Mouse (Mus musculus): Measurements from ENCODE around the gene Tmem131. TPM values are rescaled to one million over a fixed set of nuclear protein-coding genes. Genes with fewer than 3 reads are reported as not detected.
"Not testable (repeated sequence)": the region's sequence is repeated elsewhere in the genome, so short reads cannot be mapped to it uniquely, and the experiment has no call there.

Tmem131 gene
- total RNA-seq, 2 experiments from 2014 or later = 44.1 to 44.8 TPM

DNA sequence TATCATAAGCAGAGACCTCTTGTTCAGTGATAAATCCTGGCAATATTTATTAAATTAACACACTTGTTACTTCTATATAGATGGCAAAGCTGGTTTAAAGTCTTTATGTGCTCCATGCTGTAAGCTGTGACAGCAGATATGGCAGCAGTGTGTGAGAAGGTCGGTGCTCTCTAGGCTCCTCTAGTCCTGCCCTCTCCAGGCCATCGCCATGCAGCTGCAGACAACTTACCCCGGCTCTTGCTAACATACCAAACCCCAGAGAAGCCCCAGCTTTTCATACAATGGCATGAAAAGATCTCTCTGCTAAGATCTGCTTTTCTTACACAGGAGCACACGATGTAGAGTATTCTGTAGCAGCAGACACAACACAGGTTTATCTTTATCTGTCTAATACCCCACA is 92.1 kb downstream of the Tmem131 start:
- DNase-seq = no peak
- intact Hi-C loops (cut with DNase I) = no loop called here

DNA sequence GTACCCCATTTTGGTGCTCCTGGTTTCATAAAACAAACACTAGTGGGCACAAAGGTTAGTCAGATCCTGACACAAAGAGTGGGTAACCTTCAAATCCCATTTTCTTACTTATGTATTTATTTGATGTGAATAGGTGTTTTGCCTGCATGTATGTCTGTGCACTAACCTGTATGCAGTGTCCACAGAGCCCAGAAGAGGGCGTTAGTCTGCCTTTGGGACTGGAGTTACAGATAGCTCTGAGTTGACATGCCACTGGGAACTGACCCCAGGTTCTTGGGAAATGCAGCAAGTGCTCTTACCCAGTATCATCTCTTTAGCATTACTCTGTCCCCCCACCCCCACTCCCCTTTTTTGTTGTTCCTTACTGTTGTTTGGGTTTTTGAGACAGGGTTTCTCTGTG is 95.4 kb downstream of the Tmem131 start:
- intact Hi-C loops (cut with DNase I) = no loop called here
- no peak for DNase-seq

DNA sequence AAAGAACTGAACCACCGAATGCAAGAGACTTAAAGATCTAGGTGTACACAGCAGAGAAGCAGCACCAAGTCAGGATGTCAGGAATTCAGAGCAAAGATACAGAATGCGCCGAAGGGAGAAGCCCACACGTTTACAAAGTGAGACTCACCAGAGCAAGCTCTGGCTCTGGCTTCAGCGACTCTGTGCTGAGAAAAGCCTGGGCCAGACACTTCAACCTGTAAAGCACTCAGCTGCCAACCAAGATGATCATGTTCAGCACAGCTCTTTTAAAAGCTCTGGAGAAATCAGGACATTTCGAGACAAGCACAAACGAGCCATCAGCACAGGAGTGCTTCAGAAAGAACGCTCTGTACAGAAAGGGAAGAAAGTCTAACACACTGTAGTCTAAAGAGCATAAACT is 96.2 kb downstream of the Tmem131 start:
- no peak for DNase-seq
- intact Hi-C loops (cut with DNase I) = no loop called here

DNA sequence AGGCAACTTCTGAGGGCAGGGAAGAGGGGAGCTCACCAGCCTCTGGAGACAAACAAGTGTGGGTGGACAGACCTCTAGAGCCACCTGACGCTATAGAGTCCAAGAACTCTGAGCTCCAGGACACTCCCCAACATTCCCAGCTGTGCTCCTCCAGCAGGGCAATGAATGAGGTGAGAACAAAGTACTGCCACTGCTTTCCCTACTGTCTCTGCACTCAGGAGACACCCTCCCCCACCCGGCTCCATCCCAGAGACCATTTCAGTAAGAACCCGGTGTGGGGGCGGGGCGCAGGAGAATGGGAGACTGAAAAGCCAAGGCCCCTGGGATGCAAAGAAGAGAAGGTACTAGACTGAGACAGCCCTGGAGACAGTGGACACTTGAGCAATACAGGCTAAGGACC is 98.4 kb downstream of the Tmem131 start:
- intact Hi-C loops (cut with DNase I) = loop anchor here (2.0 kb wide), 1 partner anchor 14 kb away; no protein-coding TSS in a partner anchor
- DNase-seq = no peak

DNA sequence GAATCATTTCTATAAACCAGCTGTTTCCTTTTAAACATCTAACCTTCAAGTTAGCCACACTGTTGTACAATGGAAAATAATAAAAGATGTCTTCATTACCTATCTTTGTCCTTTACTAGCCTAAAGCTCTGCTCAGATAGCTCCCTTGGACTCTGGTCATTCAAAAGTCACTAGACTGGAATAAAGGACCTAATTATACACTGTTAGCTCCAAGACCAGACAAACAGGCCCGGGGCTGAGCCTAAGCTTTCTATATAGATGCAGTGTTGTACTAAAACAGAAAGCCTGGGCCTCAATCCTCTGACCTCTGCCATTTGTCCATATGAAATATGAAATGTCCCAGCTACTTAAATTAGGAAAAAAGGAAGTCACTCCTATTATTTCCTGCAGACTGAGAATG is 101.7 kb downstream of the Tmem131 start:
- intact Hi-C loops (cut with DNase I) = loop anchor here (5.0 kb wide), 1 partner anchor 80 kb away; no protein-coding TSS in a partner anchor
- no peak for DNase-seq

DNA sequence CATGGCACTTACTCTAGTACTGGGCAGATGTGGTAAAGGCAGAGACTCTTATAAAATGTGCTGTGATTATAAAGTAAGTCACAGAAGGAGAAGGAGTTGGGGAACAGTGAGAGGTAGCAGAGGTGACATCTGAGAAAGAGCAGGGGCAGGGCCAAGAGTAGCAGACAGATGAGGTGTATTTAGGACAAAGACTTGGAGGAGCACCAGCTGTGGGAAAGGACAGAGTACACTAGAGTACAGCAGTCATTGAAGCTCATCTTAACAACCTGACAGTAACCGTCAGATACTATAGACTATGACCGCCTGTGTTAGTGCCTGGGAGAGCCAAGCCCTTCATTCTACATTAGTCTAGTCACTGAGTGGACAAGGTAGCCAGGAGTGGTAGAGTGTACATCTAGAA is 102.5 kb downstream of the Tmem131 start:
- intact Hi-C loops (cut with DNase I) = loop anchor here (5.0 kb wide), 1 partner anchor 81 kb away; no protein-coding TSS in a partner anchor
- no peak for DNase-seq

DNA sequence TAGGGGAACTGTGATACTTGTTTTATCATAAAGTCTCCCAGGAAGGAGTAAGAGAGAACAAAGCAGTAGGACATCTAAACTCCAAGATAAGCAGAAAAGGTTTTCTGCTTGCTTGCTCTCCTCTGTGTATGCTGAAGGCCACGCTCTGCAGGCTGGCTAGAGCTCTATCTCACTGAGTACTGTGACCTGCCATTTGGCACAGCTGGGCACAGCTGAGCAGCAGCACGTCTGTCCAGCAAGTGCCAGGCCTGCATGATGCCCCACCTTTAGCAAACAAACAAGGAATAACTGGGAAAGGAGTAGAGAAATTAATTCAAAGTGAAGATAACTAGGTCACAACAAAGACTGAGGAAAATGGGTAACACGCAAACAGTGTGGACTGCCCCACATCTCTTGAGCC is 103.6 kb downstream of the Tmem131 start:
- intact Hi-C loops (cut with DNase I) = loop anchor here (5.0 kb wide), 1 partner anchor 82 kb away; no protein-coding TSS in a partner anchor
- DNase-seq = peak; percentile 50 to 58

DNA sequence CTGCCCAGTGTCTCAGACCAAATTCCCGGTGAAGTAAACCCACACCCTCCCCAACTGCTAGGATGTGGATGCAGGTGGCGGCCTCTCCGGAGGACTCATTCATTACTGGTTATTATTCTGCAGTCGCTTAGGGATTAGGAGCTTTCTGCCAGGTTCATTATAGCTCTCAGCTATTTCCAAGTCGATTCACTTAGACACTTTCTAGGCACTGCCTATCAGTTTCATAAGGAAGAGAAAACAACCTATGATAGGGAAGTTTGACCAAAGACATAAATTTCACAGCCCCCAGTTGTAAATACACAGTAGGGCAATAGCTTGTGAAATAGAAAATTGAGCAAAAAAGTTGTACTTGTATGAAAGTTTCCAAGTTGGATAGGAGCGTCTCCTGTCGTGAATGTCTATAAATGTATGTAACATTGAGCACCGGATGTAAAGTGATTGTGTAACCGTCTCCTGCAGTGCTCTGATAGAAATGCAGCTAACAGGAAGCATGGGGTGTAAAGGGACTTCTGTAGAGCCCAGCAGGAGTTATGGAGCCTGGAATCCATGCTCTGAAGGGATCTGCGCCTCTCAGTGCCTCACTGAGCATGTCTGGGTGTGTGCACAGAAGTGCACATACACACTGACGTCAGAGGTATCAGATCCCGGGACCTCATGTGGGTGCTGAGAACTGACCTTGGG is 107.1 kb downstream of the Tmem131 start:
- no peak for DNase-seq
- intact Hi-C loops (cut with DNase I) = no loop called here

DNA sequence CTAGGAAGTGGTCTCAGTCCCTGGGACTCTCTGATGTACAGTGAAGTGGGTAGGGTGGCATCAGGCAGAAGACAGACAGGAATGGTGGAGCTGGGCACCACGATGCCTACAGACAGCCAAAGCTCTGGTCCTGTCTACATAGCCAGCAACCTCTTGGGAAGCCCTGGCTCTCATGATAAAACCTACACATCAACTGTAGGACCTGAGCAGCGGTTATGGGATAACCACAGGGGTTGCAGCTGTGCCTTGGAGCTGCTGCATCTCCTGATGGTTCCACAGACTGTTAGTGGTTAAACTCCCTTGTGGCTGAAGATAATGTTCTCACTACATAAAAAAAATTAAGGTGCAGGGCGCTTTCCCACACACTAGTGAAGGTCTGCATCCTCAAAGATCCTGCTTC is 107.9 kb downstream of the Tmem131 start:
- intact Hi-C loops (cut with DNase I) = no loop called here
- DNase-seq = no peak

DNA sequence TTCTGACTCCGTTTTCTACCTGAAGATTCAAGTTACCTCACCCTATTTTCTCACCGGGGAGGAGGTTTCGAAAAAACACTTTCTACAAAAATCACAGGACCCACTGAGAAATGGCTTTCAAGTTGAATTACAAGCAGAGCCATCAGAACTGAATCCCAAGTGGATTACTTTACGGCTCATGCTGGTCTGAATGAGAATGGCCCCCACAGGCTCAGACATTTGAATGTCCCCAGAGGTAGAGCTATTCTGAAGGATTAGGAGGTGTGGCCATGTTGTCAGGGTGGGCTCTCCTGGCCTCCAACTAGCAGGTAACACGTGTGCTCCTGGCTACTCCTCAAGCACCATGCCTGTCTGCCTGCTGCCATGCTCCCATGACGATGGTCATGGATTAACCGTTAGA is 109.4 kb downstream of the Tmem131 start:
- DNase-seq = no peak
- intact Hi-C loops (cut with DNase I) = no loop called here

DNA sequence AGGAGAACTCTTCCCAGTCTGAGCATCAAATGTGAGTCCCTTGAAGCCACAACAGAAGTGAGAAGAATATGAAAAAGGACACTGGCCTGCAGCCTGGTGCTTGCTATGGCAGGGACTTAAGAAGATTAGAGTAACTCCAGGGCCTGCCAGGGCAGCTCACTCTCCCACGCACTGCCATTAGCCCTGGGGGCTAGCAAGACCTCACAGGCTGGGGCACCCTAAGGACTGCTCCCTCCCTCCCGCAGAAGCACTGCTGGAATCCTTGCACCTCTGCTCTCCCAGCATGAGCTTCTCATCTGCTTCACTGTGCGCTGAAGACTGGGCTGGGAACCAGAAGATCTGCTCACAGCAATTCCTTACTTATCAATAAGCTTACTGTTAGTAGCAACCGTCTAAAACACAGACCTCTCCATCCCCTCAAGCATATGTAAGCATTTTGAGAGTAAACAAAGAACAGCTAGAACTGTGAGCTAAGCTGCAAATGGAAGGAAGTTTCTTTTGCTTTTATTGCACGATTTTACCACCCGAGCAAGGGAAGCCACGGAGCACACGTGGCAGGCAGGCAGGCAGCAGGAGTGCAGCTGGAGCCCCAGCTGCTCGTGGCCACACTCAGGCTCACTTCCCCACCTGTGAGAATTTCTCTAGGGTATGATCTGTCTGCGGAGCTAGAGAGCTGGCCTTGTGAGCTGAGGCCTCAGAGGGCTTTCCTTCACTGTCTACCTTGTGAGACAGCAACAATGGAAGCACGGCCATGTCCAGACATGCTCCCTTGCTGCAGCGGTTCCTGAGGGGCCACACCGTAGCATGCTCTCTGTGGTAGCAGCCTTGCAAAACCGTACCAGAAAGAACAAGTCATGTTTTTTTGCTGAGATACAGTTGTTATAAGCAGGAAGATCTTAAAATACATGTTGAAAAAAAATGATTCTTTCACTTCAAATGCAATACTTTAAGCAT is 112.3 kb downstream of the Tmem131 start:
- DNase-seq = no peak
- intact Hi-C loops (cut with DNase I) = no loop called here

DNA sequence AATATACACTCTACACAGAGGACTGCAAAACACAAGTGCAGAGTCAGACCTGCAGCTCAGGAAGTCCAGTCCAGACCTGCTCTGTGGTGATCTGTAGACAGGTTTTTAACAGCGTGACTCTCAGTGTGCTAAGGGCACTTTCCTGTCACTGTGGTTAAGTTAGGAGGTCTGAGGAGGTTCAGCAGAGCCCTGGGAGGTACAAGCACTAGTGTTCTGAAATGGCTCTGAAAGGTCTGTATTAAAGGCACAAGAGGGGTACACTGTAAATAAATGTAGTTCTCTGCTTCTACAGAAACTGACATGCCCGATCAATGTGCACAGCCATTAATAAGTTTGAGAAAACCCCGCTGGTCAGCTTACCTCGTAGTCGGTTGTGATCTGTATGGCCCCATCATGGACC is 119.1 kb downstream of the Tmem131 start:
- no peak for DNase-seq
- intact Hi-C loops (cut with DNase I) = loop anchor here (5.0 kb wide), 1 partner anchor 208 kb away; no protein-coding TSS in a partner anchor

DNA sequence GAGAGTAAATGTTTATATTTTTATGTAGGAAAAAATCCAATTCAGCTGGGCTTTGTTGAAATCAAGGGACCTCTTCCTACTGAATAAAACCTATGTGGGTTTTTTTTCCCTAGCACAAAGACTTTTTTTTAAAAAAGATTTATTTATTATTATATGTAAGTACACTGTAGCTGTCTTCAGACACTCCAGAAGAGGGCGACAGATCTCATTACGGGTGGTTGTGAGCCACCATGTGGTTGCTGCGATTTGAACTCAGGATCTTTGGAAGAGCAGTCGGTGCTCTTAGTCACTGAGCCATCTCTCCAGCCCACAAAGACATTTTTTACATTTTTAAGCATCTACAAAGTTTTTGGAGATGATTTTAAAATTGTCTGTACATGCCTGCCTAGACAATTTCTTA is 121.5 kb downstream of the Tmem131 start:
- not testable (repeated sequence) for DNase-seq
- intact Hi-C loops (cut with DNase I) = loop anchor here (2.0 to 5.0 kb wide), 2 partner anchors 117 to 210 kb away; no protein-coding TSS in a partner anchor

DNA sequence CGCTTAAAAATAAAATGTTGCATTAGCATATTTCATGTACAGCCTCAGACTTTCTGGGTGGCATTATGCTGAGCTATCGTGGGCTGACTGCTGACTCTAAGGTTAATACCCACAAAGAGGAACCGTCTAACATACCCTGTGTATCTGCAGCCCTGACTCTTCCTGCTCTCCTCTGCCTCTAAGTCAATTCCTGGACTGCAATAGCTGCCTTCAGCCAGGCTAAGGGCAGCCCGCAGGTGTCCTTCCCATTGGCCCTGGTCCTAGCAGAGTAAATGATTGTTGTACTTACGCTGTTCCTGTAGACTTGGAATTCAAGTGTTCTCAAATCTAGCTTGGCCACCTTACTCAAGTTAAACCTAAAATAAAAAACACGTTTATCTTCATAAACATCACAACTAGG is 128.3 kb downstream of the Tmem131 start:
- DNase-seq = no peak
- intact Hi-C loops (cut with DNase I) = no loop called here

DNA sequence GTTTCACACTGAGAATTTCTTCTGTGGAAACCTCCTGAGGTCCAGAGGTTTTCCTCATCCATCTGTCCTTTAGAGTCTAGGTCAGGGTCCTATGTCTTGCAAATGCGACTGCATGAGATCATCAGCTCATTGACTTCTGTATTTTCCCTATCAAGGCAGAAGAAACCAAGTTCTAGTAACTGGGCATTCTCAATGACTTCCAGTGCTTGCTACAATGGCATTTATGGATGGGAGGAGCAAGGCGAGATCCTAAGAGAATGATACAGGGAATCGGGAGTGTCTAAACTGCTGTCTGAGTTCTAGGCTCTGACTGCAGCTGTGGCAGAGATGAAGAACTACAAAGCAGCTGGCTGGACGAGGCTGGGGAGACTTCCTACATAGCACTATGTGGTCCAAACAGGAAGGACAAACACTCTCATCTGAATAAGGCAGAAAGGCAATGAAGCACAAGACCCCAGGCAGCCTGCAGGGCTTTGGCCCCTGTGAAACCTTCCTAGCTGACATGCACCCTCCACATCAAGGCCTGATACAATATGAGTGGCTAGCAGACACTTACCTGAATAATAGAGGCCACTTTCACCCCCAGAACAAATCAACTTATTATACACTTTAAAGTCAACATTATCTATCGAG is 129.1 kb downstream of the Tmem131 start:
- intact Hi-C loops (cut with DNase I) = no loop called here
- no peak for DNase-seq

DNA sequence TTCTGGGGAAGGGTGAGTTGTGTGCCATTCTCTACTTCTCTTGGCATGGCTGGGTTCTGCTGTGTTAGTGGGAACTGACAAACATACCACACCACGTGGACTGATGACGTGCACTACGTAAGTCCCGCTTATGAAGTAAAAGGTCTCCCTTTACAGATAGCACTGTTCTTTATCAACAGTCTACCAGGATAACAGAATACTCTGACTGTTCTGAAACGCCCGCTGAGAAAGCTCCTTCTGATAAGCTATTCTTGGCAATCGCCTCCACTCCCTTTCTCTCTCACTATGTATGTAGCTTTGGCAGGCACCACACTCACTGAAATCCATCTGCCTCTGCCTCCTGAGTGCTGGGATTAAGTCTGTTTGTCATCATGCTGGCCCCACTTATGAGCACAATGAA is 130.1 kb downstream of the Tmem131 start:
- intact Hi-C loops (cut with DNase I) = no loop called here
- DNase-seq = peak; percentile 21 to 31

DNA sequence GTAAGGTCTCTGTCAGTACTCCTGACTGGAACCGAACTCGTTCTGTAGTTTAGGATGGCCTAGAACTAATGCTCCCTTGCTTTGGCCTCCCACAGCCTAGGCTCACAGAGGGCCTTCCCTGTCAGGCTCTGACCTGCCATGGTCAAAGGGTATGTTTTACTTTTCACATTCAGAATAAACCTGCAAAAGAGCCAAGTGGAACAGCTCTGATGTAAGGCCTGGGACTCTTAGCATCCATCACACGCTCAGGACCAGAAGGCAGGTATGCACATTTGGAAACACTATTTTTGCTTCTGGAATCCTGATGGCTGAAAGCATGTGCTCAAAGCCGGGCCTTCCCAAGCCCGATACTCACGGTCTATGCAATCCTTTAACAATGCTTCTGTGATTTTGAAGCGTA is 131.7 kb downstream of the Tmem131 start:
- intact Hi-C loops (cut with DNase I) = no loop called here
- DNase-seq = no peak

DNA sequence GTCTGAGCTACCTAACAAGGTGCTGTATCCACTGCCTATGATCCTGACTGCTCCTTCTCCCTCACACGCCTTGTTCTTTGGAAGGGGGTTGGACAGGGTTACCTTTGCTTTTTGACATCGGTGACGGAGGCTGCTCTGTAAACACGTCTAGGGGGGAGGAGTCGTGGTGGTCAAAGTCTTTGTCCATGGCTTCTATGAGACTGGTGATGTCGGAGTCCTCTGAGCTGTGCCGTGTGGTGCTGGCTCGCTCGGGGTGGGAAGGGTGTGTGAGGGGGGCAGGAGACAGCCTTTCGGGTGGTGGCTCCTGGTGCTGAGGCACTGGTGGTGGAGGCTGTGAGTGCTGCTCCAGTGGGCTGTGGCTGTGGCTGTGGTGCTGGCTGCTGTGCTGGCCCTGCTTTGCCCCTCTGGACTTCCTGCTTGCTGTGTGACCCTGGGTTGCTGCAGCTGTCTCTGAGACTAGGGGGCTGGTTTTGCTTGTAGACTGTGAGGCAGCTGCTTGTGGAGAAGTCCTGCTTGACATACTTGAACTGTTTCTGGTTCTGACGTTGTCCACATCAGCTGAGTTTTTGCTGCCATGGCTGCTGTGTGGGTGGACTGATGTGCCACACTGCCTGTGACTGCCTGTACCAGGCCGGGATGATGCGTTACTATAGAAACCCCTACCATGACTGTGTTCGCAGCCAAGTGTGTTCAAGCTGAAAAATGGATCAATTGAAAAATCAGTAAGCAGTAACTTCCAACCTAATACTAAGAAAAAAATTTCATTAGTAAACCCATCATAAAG is 135.5 kb downstream of the Tmem131 start:
- DNase-seq = no peak
- intact Hi-C loops (cut with DNase I) = no loop called here

DNA sequence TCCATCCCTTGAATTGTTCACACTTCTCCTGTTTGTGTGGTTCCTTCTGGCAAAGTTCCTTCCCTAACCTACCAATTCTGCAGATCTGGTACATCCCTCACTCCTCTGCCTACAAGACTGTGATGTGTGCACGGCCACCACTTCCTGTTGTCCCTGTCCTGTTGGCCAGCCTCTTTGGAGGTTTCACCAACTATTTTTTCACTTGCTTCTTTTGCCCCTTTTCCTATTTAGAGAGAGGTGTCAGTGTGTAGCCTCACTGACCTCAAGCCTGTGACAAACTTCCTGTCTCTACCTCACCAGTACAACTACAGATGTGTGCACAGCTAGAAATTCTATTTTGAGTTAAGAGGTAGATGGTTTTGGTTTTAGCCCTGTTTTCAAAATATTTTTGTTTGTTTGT is 136.4 kb downstream of the Tmem131 start:
- intact Hi-C loops (cut with DNase I) = no loop called here
- DNase-seq = no peak

DNA sequence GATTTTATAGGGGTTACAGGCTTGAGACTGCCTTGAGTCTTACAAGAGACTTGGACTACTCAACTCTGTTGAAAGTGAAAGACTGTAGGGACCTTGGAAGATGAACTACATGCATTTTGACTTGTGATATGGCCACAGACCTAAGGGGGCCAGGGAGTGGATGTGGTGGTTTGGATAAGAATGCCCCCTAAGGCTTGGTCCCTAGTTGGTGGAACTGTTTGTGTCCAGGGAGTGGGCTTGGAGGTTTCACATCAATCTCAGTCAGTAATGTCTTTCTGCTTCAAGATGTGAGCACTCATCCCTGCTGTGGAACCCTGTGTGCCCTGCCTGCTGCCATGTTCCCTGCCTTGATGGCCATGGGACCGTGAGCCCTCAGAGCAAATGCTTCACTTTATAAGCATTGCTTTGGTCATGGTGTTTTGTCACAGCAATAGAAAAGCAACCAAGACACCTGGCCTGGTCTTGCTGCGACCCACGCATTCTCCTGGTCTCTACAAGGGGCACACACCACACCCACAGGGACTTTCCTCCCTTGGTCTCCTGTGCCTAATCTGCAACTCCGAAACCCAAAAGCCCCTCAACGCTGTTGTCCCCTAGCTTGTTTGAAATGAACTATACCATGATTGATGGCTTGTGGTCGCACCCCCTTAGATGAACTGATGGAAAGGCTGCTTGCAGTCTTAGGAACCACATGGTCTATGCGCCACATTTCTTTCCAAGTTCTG is 137.1 kb downstream of the Tmem131 start:
- DNase-seq = no peak

More for the DNA sequence above, 137.1 kb downstream of the Tmem131 start:
- intact Hi-C loops (cut with DNase I) = no loop called here
